Mouse (Mus musculus): ENCODE measurements around the gene Gba.
"Not testable (repeated sequence)": the region's sequence is repeated elsewhere in the genome, so short reads cannot be mapped to it uniquely, and the experiment has no call there.

Gba gene

DNA sequence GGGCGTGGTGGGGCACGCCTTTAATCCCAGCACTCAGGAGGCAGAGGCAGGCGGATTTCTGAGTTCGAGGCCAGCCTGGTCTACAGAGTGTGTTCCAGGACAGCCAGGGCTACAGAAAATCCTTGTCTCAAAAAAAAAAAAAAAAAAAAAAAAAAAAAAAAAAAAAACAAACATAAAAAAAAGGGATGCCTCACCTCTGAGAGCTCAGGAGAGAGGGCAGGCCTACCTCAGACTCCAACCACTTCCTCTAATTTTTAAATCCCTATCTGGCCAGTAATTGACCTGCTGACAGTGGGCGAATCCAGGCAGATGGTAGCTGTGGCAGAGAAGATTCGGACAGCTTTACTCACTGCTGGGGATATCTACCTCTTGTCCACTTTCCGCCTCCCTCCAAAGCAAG lies 13.7 kb downstream of the Gba start:
- not testable (repeated sequence) for DNase-seq

DNA sequence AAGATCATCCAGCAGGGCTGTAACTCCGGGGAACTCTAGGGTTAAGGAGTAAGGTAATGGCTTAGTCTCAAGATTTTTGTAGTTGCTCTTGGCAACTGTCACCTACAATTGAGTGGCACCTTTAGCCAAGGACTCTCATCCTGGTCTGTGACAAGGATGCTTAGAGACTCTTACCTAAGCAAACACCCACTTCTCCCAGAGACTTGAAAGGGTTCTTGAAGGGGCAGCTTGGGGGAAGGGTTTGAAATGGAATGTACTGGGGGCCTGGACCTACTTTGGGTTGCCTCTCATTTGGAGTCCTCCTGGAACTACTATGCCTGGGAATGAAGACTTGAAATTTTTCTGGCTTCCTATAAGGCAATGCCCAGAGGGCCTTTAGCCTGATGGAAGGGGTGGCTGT lies 15.5 kb downstream of the Gba start:
- no peak for DNase-seq

DNA sequence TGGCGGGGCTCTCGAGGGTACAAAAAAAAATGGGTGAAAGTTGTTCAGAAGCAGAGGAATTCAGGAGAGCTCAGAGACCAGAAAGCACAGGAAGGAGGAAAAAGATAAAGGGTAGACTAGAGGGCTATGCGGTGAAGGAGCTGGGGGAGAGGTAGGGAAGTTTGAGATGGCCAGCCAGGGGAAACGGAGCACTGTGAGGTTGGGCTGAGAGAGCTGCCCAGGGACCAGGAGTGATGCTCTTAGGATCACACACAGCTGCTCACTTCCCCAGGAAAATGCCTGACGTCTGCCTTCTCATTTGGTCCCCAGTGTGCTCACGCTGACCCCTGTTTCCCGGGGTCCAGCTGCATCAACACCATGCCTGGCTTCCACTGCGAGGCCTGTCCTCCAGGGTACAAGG lies 16.8 kb downstream of the Gba start:
- no peak for DNase-seq

DNA sequence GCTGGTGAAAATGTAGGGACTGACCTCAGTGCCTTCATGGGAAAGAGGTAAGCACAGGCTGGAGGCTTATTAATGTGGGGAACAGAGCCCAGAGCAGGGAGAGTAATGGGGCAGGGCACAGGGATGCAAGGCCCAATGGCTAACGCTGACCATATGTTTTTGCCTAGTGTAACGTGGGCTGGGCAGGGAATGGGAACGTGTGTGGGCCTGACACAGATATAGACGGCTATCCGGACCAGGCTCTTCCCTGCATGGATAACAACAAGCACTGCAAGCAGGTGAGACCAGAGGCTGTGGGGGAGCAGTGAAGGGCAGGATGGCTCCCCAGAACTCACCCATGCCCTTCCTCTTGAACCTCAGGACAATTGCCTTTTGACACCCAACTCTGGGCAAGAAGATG lies 18.4 kb downstream of the Gba start:
- DNase-seq: no peak

DNA sequence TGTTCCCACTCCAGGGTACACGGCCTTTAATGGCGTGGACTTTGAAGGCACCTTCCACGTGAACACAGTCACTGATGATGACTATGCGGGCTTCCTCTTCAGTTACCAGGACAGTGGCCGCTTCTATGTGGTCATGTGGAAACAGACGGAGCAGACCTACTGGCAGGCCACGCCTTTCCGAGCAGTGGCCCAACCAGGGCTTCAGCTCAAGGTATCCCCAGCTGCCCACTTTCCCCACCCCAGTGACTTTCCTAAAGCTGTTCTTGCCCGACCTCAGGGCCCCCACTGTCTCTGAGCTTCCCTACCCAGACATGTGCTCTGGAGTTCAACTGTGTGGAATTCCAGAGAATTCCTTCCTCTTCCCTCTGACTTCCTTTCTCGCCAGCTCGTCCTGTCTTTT lies 22.1 kb downstream of the Gba start:
- no peak for DNase-seq

DNA sequence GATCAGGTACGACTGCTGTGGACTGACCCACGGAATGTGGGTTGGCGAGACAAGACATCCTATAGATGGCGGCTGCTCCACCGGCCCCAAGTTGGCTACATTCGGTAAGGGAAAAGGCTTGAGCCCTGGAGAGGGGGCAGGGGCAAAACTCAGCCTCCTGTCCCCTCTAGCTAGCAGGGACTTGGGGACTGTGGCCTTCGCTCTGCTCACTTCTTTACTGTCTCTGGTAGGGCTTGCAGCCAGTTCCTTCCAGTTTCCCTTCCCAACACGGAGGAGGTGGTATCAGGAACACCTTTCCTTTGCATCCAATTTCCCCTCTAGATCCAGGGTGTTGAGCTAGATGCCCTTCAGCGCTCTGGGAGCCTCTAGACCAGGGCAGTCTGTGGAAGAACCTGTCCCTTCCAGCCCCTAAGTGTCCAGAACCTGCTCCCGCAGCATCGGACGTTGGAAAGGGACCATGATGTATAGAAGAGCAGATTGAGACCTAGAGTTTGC lies 22.6 kb downstream of the Gba start:
- DNase-seq: no peak

DNA sequence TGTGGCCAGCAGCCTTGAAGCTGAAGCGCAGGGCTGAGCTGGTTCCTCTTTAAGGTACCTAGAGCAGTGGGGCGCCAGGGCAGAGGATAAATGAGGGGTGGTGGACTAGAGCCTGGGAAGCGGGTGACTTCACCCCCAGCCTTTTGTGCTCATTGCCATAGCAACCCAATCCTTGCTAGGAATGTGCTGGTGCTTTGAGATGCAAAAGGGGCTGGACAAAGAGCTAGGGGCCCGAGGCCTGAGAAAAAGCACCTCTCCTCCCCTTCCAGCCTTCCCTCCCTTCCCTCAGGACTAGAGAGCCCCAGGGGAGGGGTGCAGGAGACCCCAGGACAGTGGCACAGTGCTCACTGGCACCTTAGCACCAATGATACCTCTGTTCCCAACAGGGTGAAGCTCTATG lies 23.2 kb downstream of the Gba start:
- DNase-seq: no peak

DNA sequence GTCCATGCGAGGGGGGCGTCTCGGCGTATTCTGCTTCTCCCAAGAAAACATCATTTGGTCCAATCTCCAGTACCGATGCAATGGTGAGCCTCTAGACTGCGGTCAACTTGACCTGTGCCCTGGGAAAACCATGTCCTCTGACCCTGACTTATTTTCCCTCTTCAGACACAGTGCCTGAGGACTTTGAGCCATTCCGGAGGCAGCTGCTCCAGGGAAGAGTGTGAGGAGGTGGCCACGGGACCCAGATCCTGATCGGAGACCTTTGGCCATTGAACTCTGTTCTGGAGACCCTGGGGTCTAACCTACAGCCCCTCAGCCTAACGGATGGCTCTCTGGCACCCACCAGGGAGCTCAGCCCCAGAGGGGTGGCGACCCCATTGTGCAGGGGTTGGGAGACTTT lies 23.6 kb downstream of the Gba start:
- DNase-seq: no peak

DNA sequence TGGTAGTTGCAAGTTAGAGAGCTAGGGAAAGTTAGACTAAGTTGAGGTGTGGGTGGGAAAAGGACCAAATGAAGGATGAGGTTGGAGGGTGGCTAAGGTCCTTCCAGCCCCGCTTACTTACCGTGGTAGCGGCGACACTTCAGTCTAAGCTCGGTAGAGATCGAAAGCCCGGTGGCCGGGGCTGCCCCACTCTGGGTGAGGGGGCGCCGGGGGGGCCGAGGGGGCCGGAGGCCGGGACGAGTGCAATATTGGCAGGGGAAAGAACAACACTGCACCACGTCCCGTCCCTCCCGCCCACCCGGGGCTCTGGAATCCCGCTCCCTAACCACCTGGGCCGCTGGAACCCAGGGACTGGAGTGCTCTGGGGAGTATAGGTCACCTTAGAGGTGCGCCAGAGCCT lies 24.2 kb downstream of the Gba start, which contains the start of gene Mtx1:
Gene Mtx1 (minus strand): TSS at position 189 of the 400 bp plus-strand sequence.
- no peak for DNase-seq

DNA sequence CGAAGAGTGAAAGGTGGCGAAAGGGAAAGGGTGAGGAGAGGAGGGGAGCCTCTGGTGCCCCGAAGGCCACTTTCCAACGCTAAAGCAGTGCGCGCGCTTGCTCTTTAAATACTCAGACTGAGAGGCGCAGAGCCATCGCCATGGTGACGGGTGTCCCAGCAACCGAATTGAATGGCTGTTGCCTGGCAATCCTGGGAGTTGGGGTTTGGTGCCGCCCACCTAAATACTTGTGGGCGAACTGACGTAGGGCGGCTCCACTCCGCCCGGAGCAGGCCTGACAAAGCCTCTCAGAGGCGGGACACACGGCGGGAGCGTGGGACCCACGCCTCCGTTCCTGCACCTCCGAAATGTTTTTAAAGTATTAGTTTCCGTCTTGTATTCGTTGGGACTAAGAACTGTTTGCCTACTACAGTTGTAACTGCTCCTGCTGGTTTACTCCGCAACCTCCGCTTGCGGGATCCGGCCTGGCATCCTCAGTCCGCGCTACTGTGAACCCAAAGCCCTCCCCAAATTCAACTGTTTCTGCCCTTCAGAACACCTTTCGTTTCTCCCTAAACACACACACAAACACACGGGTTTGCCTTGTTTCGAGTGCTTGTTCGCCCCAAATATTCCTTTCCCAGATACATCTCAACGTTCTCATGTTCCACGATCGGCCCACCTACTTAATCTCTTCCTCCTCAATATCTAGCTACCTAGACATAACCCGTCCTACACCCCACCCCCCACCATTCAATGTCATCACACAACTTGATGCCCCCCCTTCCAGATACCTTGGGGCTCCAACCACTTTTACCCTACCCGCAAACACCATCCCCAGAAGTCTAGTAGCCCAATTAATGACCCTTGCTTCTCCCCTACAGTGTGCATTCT lies 24.8 kb downstream of the Gba start:
- peak; percentile 44 for DNase-seq

DNA sequence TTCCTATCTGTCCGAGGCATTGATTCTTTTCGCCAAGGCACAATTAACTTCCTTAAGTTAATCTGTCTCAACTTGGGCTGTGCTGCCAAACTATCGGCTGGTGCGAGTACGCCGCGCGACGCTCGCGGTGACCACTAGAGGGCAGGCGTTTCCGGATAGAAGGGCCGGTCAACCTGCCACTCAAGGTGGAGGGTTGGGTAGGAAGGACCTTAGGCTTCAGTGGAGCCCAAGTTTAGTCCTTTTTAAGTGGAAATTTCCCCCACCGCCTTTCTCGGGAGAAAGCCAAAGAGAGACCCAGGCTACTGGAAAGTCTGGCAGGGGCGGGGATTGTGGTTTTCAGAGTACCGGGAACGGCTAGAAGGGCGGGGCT lies 25.4 kb downstream of the Gba start:
- DNase-seq: peak; percentile 88

DNA sequence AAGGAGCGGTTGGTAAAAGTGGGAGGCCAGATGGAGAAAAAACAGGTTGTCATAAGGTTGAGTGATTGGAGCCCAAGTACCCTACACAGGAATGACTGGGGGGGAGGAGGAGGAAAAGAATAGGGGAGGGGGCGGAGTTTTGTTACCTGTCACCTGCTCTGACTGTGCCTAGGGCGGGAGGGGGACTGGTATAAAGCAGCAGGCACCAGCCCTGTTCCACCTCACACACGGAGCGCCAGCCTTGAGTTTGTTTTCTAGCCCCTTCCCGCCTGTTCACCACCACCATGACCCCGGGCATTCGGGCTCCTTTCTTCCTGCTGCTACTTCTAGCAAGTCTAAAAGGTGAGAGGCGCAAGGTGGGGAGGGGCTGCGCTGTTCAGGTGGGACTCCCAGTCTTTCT lies 26.1 kb downstream of the Gba start, which contains the start of gene Muc1:
Gene Muc1 (plus strand): TSS at position 222 of the 400 bp plus-strand sequence.
- DNase-seq: no peak

DNA sequence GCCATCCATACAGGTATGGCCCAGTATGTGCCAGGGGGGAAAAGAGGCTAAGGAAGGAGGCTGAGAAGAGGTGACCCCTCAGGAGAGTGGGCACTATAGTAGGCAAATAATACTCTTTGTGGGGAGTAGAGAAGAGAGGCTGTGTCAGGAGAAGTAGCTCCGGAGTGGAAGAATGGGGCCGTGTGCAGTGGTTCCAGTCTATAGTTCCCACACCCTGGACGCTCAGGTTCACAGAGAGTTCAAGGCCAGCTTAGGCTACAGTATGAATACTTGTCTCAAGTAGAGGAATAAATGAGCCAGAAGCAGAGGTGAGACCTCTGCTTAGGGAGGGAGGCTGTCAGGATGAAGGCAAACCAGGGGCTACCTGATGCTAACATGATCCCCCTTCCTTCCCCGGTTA lies 26.5 kb downstream of the Gba start:
- no peak for DNase-seq

DNA sequence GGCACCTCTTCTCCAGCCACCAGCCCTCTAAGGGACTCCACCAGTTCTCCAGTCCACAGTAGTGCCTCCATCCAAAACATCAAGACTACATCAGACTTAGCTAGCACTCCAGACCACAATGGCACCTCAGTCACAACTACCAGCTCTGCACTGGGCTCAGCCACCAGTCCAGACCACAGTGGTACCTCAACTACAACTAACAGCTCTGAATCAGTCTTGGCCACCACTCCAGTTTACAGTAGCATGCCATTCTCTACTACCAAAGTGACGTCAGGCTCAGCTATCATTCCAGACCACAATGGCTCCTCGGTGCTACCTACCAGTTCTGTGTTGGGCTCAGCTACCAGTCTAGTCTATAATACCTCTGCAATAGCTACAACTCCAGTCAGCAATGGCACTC lies 27.8 kb downstream of the Gba start:
- no peak for DNase-seq

DNA sequence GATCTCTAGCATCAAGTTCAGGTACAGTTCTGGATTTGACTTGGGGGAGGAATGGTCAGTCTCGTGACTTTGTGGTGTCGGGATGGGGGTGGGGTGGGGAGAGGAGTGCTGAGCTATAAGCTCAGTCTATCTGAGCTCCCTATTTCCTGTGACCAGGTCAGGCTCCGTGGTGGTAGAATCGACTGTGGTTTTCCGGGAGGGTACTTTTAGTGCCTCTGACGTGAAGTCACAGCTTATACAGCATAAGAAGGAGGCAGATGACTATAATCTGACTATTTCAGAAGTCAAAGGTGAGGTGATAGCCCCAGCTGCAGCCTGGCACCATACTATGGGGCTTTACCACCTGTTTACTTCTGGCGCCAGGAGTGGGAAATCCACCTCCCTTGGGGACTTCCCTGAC lies 28.6 kb downstream of the Gba start:
- no peak for DNase-seq

DNA sequence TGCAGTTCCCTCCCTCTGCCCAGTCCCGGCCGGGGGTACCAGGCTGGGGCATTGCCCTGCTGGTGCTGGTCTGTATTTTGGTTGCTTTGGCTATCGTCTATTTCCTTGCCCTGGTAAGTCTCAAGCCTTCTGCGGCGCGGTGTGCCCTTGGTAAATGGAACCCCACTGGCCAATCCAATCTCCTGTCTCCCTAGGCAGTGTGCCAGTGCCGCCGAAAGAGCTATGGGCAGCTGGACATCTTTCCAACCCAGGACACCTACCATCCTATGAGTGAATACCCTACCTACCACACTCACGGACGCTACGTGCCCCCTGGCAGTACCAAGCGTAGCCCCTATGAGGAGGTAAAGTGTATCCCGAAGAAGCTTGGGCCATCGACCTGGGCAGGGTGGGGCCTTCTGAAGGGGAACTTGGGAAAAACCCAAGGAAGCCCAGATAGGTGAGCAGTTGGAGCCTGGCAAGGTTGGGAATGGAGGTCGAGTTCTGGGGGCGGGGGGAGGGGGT lies 29.1 kb downstream of the Gba start:
- no peak for DNase-seq

DNA sequence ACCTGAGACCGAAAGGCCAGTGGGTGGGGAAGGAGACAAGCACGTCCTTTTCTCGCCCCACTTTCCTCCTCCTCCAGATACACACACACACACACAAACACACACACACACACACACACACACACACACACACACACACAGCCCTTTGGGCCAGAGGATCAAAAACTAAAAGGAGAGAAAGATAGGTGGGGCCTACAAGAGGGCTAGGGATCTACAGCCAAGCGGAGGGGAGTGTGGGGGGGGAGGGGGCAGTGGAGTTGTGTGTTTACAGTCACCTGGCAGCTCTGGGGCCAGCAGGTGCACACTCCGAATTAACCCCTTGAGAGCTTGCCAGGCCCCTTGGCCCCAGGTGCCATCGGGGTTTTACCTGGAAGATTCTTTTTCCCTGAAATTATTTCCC lies 29.9 kb downstream of the Gba start:
- no peak for DNase-seq

DNA sequence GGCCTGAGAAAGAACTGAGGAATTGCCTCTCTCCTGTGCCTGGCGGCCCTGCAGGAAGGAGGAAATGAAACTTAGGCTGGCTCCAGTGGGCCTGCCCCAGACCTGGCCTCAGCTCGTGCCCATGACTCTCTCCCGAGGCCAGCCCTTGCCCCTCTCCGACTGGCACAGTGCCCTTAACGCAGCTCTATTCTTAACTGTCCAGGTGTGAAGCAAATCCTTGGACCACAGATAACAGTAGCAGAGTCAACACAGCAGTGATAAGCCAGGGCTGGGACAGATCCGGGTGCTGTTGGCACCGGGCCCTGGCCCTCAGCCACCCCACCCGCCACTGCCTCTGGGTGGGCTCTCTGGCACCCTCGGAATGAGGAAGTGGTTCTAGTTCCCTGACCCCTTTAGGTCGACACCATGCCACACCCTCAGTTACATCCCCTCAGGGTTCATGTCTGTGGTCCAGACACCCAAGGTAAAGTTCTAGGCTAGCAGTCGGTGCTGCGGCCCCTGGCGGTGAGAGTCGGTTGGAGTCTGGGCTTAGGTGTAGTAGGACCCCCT lies 30.9 kb downstream of the Gba start:
- no peak for DNase-seq

DNA sequence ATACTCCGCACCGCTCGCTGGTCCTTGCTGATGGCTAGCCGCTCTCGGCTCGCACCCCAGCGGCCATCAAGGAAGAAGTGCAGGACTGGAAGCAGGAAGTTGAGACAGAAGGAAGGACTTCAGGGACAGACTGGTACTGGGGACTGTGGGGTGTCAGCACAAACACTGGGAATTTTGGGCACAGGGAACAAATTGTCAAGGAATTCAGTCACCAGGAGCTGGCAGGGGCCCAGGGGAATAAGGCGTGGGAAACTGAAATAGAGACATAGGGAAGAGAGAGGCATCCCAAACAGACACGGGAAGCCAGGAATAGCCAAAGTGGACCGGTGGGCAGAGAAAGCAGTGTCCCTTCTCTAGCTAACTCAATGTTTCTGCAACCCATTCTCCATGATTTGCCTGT lies 33.8 kb downstream of the Gba start:
- no peak for DNase-seq

DNA sequence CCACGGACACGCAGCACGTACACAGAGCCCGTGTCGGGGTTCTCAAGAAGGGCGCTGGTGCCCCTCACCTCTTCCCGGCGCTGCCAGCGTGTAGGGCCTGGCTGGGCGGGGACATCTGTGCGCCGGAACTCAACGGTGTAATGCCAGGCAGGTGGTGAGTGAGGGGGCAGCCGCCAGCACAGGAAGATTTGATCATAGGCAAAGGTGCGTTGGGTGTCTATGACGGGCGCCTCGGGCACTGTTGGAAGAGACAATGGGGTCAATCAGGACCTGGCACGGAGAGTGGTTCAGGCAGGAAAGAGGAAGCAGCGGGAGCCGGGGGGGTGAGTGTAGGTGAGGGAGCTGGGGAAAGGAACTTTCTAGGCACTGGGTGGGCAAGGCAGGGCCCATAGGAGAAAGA lies 35.0 kb downstream of the Gba start:
- DNase-seq: no peak

DNA sequence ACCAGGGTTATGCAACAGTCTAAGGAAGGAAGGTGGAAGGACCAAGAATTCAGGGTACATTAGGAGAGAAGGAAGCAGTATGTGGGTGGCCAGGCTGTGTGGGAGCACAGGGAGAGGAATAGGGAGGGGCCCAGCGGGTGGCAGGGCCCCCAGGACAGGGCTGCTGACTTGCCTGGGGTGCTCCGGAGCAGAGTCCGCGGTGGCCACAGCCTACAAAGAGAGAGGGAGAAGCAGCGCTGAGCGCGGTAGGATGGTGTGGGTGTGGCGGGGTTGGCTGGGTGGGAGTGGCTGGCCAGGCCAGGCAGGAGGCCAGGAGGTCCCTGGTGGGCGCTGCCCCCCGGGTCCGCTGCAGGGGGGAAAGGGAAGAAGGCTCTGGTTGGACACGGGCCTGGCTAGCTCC lies 35.8 kb downstream of the Gba start:
- DNase-seq: no peak

DNA sequence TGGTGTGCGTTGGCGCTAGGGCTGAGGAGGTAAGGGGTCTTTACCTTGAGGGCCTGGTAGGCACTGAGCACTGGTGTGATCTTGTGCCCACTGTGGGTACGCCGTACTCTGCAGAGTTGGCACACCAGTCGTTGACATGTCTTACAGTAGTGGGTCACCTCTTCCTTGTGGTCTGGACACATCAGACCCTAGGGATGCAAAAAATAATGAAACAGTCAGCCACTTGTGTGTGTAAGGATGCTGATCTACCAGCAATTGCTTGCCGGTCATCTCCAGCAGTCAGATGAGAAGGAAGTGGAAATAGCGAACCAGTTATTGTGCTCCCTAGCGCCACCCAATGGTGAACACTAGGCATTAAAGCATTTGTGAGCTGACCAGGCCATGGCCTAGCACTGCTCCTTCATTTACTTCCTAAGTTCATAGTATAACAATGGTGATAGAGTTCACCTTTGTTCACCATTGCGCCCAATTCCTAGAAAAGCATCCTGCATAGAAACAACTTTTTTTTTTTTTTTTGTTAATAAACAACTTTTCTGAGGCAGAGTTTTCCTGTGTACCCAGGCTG lies 39.7 kb downstream of the Gba start:
- peak; percentile 23 for DNase-seq

DNA sequence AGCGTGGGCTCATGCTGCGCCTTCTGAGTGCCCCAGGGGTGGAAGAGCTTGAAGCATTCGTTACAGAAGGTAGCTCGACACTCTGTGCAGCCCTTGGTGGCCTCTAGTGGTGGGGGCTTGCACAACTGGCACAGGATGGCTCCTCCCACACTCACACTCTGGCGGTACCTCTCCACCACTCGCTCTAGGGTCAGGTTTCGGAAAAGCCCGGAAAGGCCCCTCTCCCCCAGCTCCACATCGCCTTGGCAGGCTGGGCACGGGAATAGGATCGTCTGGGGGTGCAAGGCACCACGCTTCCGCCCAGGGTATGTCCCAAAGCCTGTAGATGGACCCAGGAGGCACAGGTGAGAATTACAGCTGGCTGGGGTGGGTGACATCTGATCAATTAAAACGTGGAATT lies 40.9 kb downstream of the Gba start:
- peak; percentile 84 for DNase-seq

All from thymus, postnatal 25 days (tissue).